10 mouse cellular contexts compared by ENCODE assay signal in genomic region chr15:86087591-86088149, GRCm38 (mm10). TPM values are rescaled to one million over a fixed set of nuclear protein-coding genes. Genes with fewer than 3 reads are reported as not detected.
DNase-seq lines count a peak whose midpoint lies in the region; ATAC-seq lines count a peak whose summit lies in the region.
"Had no signal": no experiment of that assay in that cellular context is flagged by ENCODE, and none has a peak within 500 bp of the region (broad histone marks: within the 10 kb centered on the region; RNA-seq: fewer than 3 reads in every experiment).

No protein-coding gene starts in this region.

- H3K9me3 ChIP-seq in embryonic facial prominence, embryonic 14.5 days (ENCODE audit: control insufficient read depth, low read length), result no peaks in the 10 kb centered on the region
- H3K9me3 ChIP-seq in hindbrain, embryonic 13.5 days, result no peaks in the 10 kb centered on the region
- no peaks in the 10 kb centered on the region for H3K9me3 ChIP-seq in neural tube, embryonic 14.5 days (ENCODE audit: control insufficient read depth, low read length)

- 54% methylated on average over 13 of the region's 14 CpGs for WGBS in embryonic facial prominence, embryonic 14.5 days
- 24% methylated on average over 14 of the region's 14 CpGs for WGBS in hindbrain, embryonic 13.5 days
- 30% methylated on average over 9 of the region's 14 CpGs for WGBS in neural tube, embryonic 14.5 days

- peaks cover 34% of the 10 kb centered on the region for H3K4me1 ChIP-seq in embryonic facial prominence, embryonic 14.5 days (ENCODE audit: control insufficient read depth, insufficient read depth, low read length)
- peaks cover 90% of the 10 kb centered on the region for H3K4me1 ChIP-seq in hindbrain, embryonic 13.5 days (replicated peaks)
- H3K4me1 ChIP-seq in neural tube, embryonic 14.5 days (ENCODE audit: control insufficient read depth, insufficient read depth, low read length), result peaks cover 68% of the 10 kb centered on the region

- H3K27me3 ChIP-seq in embryonic facial prominence, embryonic 14.5 days (replicated peaks; ENCODE audit: control insufficient read depth, insufficient read depth, low read length), result no peaks in the 10 kb centered on the region
- H3K27me3 ChIP-seq in hindbrain, embryonic 13.5 days, result no peaks in the 10 kb centered on the region
- H3K27me3 ChIP-seq in neural tube, embryonic 14.5 days (ENCODE audit: control insufficient read depth, insufficient read depth, low read length), result no peaks in the 10 kb centered on the region

- DNase-seq in layer of hippocampus, adult 8-10 months (ENCODE audit: low spot score in 2 of 2), result peak; percentile 43 to 54
- DNase-seq in layer of hippocampus, adult 9-10 months (ENCODE audit: low spot score), result no peak
- DNase-seq in embryonic facial prominence, embryonic 14.5 days (ENCODE audit: low spot score), result peak; percentile 30
- DNase-seq in right cerebral cortex, adult 18-20 months, result no peak
- DNase-seq in natural killer cell, adult 2 months (ENCODE audit: low spot score in 2 of 2), result no peak
- DNase-seq: adrenal gland, adult 8-10 months; heart, postnatal 10 days had no signal

- ATAC-seq in embryonic facial prominence, embryonic 14.5 days (ENCODE audit: low read depth), result no peak
- ATAC-seq in hindbrain, embryonic 13.5 days (ENCODE audit: low FRiP score), result no peak
- ATAC-seq in neural tube, embryonic 14.5 days (ENCODE audit: low read depth), result peak; percentile 9; the same call in 1 of the 2 replicates
- no peak for ATAC-seq in megakaryocyte-erythroid progenitor cell, adult 5-6 weeks (replicated peaks; ENCODE audit: low FRiP score, low TSS enrichment, poor library complexity, severe bottlenecking)

- H3K4me3 ChIP-seq in embryonic facial prominence, embryonic 14.5 days (ENCODE audit: low read depth, low read length), result no peak overlapping the region
- H3K4me3 ChIP-seq in hindbrain, embryonic 13.5 days, result no peak overlapping the region
- no peak overlapping the region for H3K4me3 ChIP-seq in neural tube, embryonic 14.5 days (ENCODE audit: low read depth, low read length)

- H3K4me2 ChIP-seq in embryonic facial prominence, embryonic 14.5 days (ENCODE audit: low read depth, low read length), result no peak overlapping the region
- no peak overlapping the region for H3K4me2 ChIP-seq in hindbrain, embryonic 13.5 days
- no peak overlapping the region for H3K4me2 ChIP-seq in neural tube, embryonic 14.5 days (ENCODE audit: low read depth, low read length)

- no peak overlapping the region for H3K9ac ChIP-seq in embryonic facial prominence, embryonic 14.5 days (ENCODE audit: low read depth, low read length)
- H3K9ac ChIP-seq in hindbrain, embryonic 13.5 days, result peak overlapping the region; percentile 55
- peak overlapping the region; percentile 41; the same call in 1 of the 2 replicates for H3K9ac ChIP-seq in neural tube, embryonic 14.5 days (replicated peaks; ENCODE audit: low read depth, low read length)

- no peak overlapping the region; the same call in 1 of the 2 replicates for H3K27ac ChIP-seq in embryonic facial prominence, embryonic 14.5 days (replicated peaks; ENCODE audit: low read depth, low read length)
- H3K27ac ChIP-seq in hindbrain, embryonic 13.5 days, result peak overlapping the region; percentile 88
- peak overlapping the region; percentile 83 for H3K27ac ChIP-seq in neural tube, embryonic 14.5 days (ENCODE audit: low read depth, low read length)

- H3K36me3 ChIP-seq in embryonic facial prominence, embryonic 14.5 days (ENCODE audit: control insufficient read depth, insufficient read depth, low read length), result 0 out of 2 replicates have a peak, but pooled peaks cover 9% of the 10 kb centered on the region
- H3K36me3 ChIP-seq in hindbrain, embryonic 13.5 days, result peaks cover 10% of the 10 kb centered on the region; the same call in 1 of the 2 replicates
- H3K36me3 ChIP-seq in neural tube, embryonic 14.5 days (ENCODE audit: control insufficient read depth, insufficient read depth, low read length), result no peaks in the 10 kb centered on the region; the same call in 1 of the 2 replicates

RNA-seq across cellular contexts. Expression of gene Gramd4, which starts 30.2 kb away (rescaled TPM):
- 10 to 100 TPM; 24.1 to 30.9 (median 29.9) TPM for total RNA-seq in layer of hippocampus, adult 8-10 months (2022)
- 7.6 and 10.8 TPM in 2 replicates for polyA plus RNA-seq in embryonic facial prominence, embryonic 14.5 days (2014; fragmentation: Nextera tagmentation; extraction: Ambion mirVana)
- 33.9 and 36.4 TPM in 2 replicates for polyA plus RNA-seq in hindbrain, embryonic 13.5 days (2015; fragmentation: Nextera tagmentation; extraction: Ambion mirVana)
- 17.1 and 23.6 TPM in 2 replicates for polyA plus RNA-seq in neural tube, embryonic 14.5 days (2014; fragmentation: Nextera tagmentation; extraction: Ambion mirVana)
- 24.9 and 41.8 TPM in 2 replicates for total RNA-seq in megakaryocyte-erythroid progenitor cell, adult 5-6 weeks (2014; fragmentation: Nextera tagmentation)
- 35.8 and 52.4 TPM in 2 replicates for total RNA-seq in megakaryocyte-erythroid progenitor cell, adult 5-6 weeks (2017)

RNA-seq across cellular contexts. Expression of gene Celsr1, which starts 54.1 kb away (rescaled TPM):
- total RNA-seq in layer of hippocampus, adult 8-10 months (2022), result 1 to 10 TPM; 6.0 to 7.0 (median 6.6) TPM
- 5.5 TPM in 2 replicates for polyA plus RNA-seq in embryonic facial prominence, embryonic 14.5 days (2014; fragmentation: Nextera tagmentation; extraction: Ambion mirVana)
- polyA plus RNA-seq in hindbrain, embryonic 13.5 days (2015; fragmentation: Nextera tagmentation; extraction: Ambion mirVana), result 1.6 and 1.8 TPM in 2 replicates
- polyA plus RNA-seq in neural tube, embryonic 14.5 days (2014; fragmentation: Nextera tagmentation; extraction: Ambion mirVana), result 2.4 and 2.6 TPM in 2 replicates
- 3.8 and 7.5 TPM in 2 replicates for total RNA-seq in megakaryocyte-erythroid progenitor cell, adult 5-6 weeks (2014; fragmentation: Nextera tagmentation)
- 1.3 and 9.0 TPM in 2 replicates for total RNA-seq in megakaryocyte-erythroid progenitor cell, adult 5-6 weeks (2017)

Comparison
In these comparisons a context has a peak if more than half of its experiments do, and no peak if none do; other contexts are left out.
1. DNase-seq: peak in layer of hippocampus, adult 8-10 months (2 of 2) and embryonic facial prominence, embryonic 14.5 days (single experiment); none in layer of hippocampus, adult 9-10 months (single experiment), right cerebral cortex, adult 18-20 months (single experiment) and natural killer cell, adult 2 months (0 of 2).